Mouse (Mus musculus): ENCODE data around the gene Alox5ap. TPM values are rescaled to one million over a fixed set of nuclear protein-coding genes. Genes with fewer than 3 reads are reported as not detected.

Alox5ap gene
- total and polyA plus RNA-seq, 2 experiments from 2014 or later, result 10.8 to 11.6 TPM

GRCm38 (mm10) chr5:149298234-149298633 lies 33.7 kb downstream of the Alox5ap start:
- Histone ChIP-seq H3K36me3 (ENCODE audit: insufficient read depth) (no peaks in the 10 kb centered on the region), H3K27me3 (ENCODE audit: insufficient read depth, low read length) (no peaks in the 10 kb centered on the region), H3K4me2 (ENCODE audit: low read depth) (no peak overlapping the region), H3K4me3 (ENCODE audit: low read depth, low read length) (no peak overlapping the region), H3K9ac (no peak overlapping the region), H3K9me3 (ENCODE audit: low read length) (no peaks in the 10 kb centered on the region), H3K4me1 (ENCODE audit: insufficient read depth) (no peaks in the 10 kb centered on the region), H3K27ac (ENCODE audit: low read depth, low read length) (no peak overlapping the region)
- ATAC-seq (no peak; the same call in 1 of the 2 replicates), DNase-seq (no peak)
- no peak for TF ChIP-seq CTCF (IDR thresholded peaks at IDR 0.05; ENCODE audit: low read depth)
- WGBS, result 43% methylated on average over 4 of the region's 4 CpGs

- Histone ChIP-seq H3K4me1 (ENCODE audit: insufficient read depth) (peaks cover 5% of the 10 kb centered on the region; the same call in 1 of the 2 replicates), H3K4me2 (ENCODE audit: low read depth) (no peak overlapping the region), H3K4me3 (ENCODE audit: low read depth, low read length) (no peak overlapping the region), H3K9ac (no peak overlapping the region), H3K36me3 (ENCODE audit: insufficient read depth) (no peaks in the 10 kb centered on the region), H3K27me3 (ENCODE audit: insufficient read depth, low read length) (no peaks in the 10 kb centered on the region), H3K27ac (ENCODE audit: low read depth, low read length) (peak overlapping the region; percentile 6), H3K9me3 (ENCODE audit: low read length) (no peaks in the 10 kb centered on the region)
- no peak for DNase-seq
- no peak for TF ChIP-seq CTCF (IDR thresholded peaks at IDR 0.05; ENCODE audit: low read depth)
- WGBS, result 56% methylated on average over 23 of the region's 23 CpGs
- no peak for ATAC-seq
Measured at GRCm38 (mm10) chr5:149312884-149313652, 48.5 kb downstream of the Alox5ap start.

- no peak for TF ChIP-seq CTCF (IDR thresholded peaks at IDR 0.05; ENCODE audit: low read depth)
- no peaks in the 10 kb centered on the region for H3K27me3 ChIP-seq (ENCODE audit: insufficient read depth, low read length)
- peaks cover 5% of the 10 kb centered on the region; the same call in 1 of the 2 replicates for H3K4me1 ChIP-seq (ENCODE audit: insufficient read depth)
- H3K9me3 ChIP-seq (ENCODE audit: low read length), result no peaks in the 10 kb centered on the region
- H3K4me2 ChIP-seq (ENCODE audit: low read depth), result no peak overlapping the region
- ATAC-seq (no peak), DNase-seq (no peak)
- WGBS, result 81% methylated on average over 12 of the region's 12 CpGs
- no peaks in the 10 kb centered on the region for H3K36me3 ChIP-seq (ENCODE audit: insufficient read depth)
- H3K27ac ChIP-seq (ENCODE audit: low read depth, low read length), result no peak overlapping the region
- no peak overlapping the region for H3K9ac ChIP-seq
- H3K4me3 ChIP-seq (ENCODE audit: low read depth, low read length), result no peak overlapping the region
Measured at GRCm38 (mm10) chr5:149314514-149315081, 50.0 kb downstream of the Alox5ap start.

DNA sequence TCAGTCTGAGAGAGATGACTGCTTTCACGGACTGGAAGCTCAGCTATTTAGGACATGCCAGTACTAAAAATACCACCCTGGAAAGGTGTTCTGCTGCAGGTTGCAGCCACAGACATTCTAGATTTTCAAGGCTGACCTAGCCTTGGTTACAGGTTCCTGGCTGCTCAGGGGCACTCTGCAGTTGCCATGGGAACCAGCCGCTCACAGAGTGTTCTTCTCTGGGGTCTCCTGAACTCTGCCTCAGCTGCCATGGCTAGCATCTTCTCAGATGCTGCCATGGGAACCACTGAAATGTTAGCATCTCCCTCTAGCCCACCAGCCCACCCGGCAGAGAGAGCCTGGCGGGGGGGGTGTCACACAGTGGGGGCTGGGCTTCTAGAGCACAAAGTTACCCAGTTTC lies 52.4 kb downstream of the Alox5ap start:
- Histone ChIP-seq H3K4me2 (ENCODE audit: low read depth) (no peak overlapping the region), H3K27ac (ENCODE audit: low read depth, low read length) (peak overlapping the region; percentile 58; the same call in 1 of the 2 replicates), H3K27me3 (ENCODE audit: insufficient read depth, low read length) (no peaks in the 10 kb centered on the region), H3K4me1 (ENCODE audit: insufficient read depth) (peaks cover 23% of the 10 kb centered on the region), H3K9ac (no peak overlapping the region), H3K36me3 (ENCODE audit: insufficient read depth) (no peaks in the 10 kb centered on the region), H3K9me3 (ENCODE audit: low read length) (no peaks in the 10 kb centered on the region), H3K4me3 (ENCODE audit: low read depth, low read length) (no peak overlapping the region)
- TF ChIP-seq CTCF (IDR thresholded peaks at IDR 0.05; ENCODE audit: low read depth), result no peak
- DNase-seq, result peak; percentile 64
- WGBS, result 10% methylated on average over 4 of the region's 4 CpGs
- ATAC-seq, result peak; percentile 63

GRCm38 (mm10) chr5:149319874-149320323 lies 55.3 kb downstream of the Alox5ap start:
- DNase-seq (no peak), ATAC-seq (no peak)
- H3K4me2 ChIP-seq (ENCODE audit: low read depth), result peak overlapping the region; percentile 29
- H3K36me3 ChIP-seq (ENCODE audit: insufficient read depth), result no peaks in the 10 kb centered on the region
- H3K27ac ChIP-seq (ENCODE audit: low read depth, low read length), result peak overlapping the region; percentile 86
- H3K4me3 ChIP-seq (ENCODE audit: low read depth, low read length), result no peak overlapping the region
- WGBS, result 37% methylated on average over 9 of the region's 9 CpGs
- peaks cover 26% of the 10 kb centered on the region for H3K4me1 ChIP-seq (ENCODE audit: insufficient read depth)
- H3K9me3 ChIP-seq (ENCODE audit: low read length), result no peaks in the 10 kb centered on the region
- TF ChIP-seq CTCF (IDR thresholded peaks at IDR 0.05; ENCODE audit: low read depth), result no peak
- no peaks in the 10 kb centered on the region for H3K27me3 ChIP-seq (ENCODE audit: insufficient read depth, low read length)
- H3K9ac ChIP-seq, result peak overlapping the region; percentile 25; the same call in 1 of the 2 replicates

- ATAC-seq, result peak; percentile 81
- H3K27ac ChIP-seq (ENCODE audit: low read depth, low read length), result peak overlapping the region; percentile 86
- WGBS, result 2% methylated on average over 15 of the region's 15 CpGs
- peak overlapping the region; percentile 29 for H3K4me2 ChIP-seq (ENCODE audit: low read depth)
- peak overlapping the region; percentile 25; the same call in 1 of the 2 replicates for H3K9ac ChIP-seq
- DNase-seq, result peak; percentile 84
- peaks cover 26% of the 10 kb centered on the region for H3K4me1 ChIP-seq (ENCODE audit: insufficient read depth)
- peak; percentile 45 for TF ChIP-seq CTCF (IDR thresholded peaks at IDR 0.05; ENCODE audit: low read depth)
- no peaks in the 10 kb centered on the region for H3K36me3 ChIP-seq (ENCODE audit: insufficient read depth)
- no peaks in the 10 kb centered on the region for H3K27me3 ChIP-seq (ENCODE audit: insufficient read depth, low read length)
- no peaks in the 10 kb centered on the region for H3K9me3 ChIP-seq (ENCODE audit: low read length)
- no peak overlapping the region for H3K4me3 ChIP-seq (ENCODE audit: low read depth, low read length)
Measured at GRCm38 (mm10) chr5:149320534-149321482, 56.2 kb downstream of the Alox5ap start.
